Mouse (Mus musculus): ENCODE results near the gene Tssk4.

Tssk4 gene

DNA sequence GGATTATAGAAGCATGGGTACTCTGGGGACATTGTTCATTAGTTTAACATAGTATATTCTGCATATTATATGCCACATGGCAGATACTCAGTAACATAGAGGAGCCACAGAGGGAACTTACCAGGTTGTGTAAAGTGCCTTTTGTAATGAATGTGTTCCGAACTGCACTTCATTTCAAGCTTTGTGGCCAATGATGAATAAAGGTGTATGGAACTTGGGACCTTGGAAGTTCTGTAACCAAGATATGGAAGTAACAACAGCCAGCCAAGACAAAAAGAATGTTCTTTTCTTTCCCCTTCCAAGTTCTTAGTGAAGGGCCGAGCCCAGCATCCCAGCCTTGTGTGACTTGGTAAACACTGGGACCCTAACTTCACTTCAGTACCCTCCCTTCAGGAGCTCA, at the start of gene Tssk4:
Gene Tssk4, plus strand, starts transcription at position 301 of the 400 bp plus-strand sequence.
- no peak for DNase-seq (ENCODE audit: low spot score in 2 of 2)

DNA sequence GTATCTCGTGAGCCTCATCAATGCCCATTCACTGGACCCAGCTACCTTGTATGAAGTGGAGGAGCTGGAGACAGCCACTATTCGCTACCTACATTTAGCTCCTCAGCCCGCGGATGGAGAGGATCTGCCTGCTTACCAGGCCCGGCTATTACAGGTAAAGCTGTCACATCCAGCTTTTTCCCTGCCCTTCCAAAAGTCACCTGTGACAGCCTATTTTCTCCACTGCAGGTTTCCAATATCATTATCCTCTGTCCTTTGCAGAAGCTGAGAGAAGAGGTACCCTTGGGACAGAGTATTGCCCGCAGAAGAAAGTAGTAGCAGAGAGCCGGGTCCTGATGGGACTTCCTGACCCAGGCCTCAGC, 46.7 kb upstream of the Tssk4 start, which contains the start of gene Irf9:
Gene Irf9, plus strand, starts transcription at position 301 of the 362 bp plus-strand sequence.
- DNase-seq (ENCODE audit: low spot score in 2 of 2), result no peak

DNA sequence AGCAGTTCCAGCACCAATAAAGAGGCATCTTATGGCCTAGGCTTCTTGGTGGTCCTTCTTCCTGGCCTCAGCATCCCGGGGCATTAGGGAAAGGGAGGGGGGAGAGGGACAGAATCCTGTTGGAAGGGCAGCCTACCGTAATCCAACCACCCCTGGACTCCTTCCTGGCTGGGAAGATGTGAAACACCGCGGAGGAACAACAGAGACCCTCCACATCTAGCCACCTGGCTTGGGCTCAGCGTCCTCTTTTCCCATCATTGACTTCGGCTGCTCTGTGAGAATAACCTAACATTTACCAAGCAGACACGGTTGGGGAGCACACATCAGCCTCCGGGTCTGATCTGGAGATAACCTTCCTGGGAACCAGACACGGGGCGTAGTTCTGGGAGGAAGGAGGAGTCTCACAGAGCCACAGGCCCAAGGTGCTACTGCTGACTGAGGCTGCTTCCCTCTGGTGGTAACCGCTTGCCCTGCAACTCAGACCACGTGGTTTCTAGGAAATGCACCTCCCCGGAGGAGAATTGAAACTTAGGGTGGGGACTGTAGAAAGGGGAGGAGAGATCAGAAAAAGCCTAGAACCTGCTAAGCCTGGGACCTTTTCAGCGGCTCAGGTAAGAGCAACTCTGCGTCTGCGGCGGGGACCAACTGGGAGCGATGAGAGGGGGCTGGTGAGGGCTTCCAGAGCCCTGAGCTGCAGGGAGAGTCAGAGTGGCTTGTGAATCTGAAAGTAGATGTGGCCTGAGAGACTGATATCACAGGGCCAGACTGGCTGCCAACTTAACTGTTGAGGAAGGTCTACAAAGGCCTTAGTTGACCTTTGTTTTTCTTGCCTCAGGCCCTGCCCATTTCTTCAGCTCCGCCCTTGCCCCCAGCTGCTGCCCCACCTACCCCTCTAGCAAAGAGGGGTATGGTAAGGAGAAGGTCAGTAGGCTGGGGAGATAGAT, 46.1 kb upstream of the Tssk4 start:
- peak; percentile 85 to 91 for DNase-seq (ENCODE audit: low spot score in 2 of 2)

DNA sequence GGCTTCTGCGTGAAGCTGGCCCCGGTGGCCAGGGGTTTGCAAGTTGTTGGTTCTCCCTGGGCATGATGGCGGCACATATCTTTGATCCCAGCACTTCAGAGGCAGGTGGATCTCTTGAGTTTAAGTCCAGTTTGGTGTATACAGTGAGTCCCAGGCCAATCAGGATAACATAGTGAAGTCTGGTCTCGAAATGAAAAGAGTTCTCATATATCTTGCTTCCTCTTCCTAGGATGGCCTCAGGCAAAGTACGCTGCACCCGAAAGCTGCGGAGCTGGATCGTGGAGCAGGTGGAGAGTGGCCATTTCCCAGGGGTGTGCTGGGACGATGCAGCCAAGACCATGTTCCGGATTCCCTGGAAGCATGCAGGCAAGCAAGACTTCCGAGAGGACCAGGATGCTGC, 45.2 kb upstream of the Tssk4 start:
- DNase-seq (ENCODE audit: low spot score in 2 of 2), result no peak

DNA sequence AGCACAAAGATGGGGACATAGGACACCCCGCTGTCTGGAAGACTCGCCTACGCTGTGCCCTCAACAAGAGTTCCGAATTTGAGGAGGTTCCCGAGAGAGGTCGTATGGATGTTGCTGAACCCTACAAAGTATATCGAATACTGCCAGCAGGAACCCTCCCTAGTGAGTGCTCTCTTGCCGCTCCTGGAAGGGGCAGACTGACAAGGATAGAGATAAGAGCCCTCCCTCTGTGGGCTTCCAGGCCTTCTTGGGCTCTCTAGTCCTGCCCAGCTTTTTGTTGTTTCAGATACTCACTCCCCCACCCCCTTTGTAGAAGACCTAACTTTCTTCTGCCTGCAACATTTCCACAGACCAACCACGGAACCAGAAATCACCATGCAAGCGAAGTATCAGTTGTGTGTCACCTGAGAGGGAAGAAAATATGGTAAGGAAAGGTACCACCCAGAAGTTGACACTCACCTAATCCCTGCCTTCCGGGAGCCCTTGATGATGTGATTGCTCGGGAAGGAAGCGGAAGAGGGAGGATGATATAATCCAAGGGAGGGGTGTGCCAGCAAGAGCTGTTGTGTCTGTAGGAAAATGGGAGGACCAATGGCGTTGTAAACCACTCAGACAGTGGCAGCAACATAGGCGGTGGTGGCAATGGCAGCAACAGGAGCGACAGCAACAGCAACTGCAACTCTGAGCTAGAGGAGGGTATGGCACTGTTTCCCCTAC, 44.1 kb upstream of the Tssk4 start:
- no peak for DNase-seq (ENCODE audit: low spot score in 2 of 2)

DNA sequence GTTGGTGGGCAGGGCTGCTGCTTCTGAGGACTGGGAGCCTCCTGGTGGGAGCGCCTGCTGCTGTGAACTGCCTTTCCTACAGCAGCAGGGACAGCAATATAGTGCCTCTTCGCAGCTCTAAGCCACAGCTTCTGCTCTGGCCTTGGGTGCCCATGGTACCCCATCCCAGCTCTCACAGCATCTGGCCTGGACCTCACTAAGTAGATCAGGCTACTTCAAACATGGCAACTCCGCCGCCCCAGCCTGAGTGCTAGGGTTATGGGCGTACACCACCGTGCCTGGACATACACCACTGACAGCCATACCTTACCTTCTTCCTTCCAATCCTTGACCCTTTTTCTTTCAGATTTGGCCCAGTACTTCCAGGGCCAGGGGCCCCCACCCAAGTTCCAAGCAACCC, 41.6 kb upstream of the Tssk4 start:
- no peak for DNase-seq (ENCODE audit: low spot score in 2 of 2)

DNA sequence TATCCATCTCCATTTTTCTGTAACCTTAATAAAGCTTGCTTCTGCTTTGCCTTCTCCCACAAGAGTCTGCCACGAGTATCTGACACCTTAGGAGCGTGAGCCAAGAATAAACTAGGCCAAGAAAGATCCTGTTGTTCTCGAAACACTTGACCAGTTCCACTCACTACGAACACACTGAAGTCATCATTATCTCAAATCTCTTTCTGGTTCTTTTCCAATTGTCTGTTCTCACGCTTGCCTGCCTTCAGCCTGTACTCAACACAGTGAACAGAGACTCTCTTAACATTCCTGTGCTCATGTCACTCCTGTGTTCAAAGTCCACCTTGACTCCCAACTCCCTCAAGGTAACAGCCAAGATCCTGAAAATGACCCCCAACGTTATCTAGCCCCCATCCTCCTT, 36.6 kb upstream of the Tssk4 start:
- DNase-seq (ENCODE audit: low spot score in 2 of 2), result no peak

DNA sequence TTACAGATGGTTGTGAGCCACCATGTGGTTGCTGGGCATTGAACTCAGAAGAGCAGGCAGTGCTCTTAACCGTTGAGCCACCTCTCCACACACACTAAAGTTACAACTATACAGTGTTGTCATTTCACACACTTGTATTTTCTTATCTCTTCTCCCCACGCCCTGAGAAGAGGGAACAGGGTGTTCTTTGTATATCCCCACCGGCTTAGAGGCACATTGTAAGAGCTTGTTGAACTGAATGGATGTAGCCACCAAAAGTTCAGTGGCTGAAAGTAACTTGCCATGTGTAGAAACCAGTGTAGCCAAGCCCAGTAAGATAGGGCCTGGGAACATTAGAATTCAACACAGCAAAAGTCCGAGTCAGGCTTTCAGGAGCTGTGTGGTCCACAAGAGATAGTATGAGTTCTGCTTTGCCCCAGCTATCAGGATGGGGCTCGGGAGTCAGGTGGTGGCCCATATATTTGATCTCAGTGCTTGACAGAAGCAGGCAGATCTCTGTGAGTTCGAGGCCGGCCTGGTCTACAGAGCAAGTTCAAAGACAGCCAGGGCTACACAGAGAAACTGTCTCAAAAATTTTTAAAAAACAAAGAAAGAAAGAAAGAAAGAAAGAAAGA, 35.3 kb upstream of the Tssk4 start:
- no peak for DNase-seq (ENCODE audit: low spot score in 2 of 2)

DNA sequence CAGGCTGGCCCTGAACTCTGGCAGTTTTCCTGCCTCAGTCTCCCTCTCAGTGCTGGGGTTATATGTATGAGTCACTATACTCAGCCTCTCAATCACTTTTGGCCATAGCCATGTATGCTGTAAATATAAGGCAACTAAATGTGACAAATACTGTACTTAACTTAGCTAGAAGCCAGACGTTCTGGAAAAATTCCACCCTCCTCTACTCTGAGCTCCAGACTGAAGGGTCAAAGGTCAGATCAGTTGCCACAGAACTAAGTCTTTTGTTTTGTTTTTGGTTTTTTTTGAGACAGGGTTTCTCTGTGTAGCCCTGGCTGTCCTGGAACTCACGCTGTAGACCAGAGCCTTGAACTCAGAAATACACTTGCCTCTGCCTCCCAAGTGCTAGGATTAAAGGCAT, 34.1 kb upstream of the Tssk4 start:
- no peak for DNase-seq (ENCODE audit: low spot score in 2 of 2)

DNA sequence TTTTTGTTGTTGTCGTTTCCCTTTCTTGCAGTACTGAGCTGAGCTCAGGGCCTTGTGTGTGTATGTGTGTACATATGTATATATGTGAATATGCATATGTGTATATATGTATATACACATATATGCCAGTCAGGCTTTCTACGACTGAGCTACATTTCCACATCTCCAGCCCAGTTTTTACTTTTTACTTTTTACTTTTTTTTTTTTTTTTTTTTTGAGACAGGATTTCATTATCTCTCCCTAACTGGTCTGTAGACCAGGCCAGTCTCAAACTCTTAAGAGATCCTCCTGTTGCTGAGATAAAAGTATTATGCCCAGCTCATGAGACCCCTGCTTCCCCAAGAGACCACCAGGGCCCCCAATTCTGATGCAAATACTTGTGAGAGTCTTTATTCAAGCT, 33.1 kb upstream of the Tssk4 start:
- no peak for DNase-seq (ENCODE audit: low spot score in 2 of 2)

DNA sequence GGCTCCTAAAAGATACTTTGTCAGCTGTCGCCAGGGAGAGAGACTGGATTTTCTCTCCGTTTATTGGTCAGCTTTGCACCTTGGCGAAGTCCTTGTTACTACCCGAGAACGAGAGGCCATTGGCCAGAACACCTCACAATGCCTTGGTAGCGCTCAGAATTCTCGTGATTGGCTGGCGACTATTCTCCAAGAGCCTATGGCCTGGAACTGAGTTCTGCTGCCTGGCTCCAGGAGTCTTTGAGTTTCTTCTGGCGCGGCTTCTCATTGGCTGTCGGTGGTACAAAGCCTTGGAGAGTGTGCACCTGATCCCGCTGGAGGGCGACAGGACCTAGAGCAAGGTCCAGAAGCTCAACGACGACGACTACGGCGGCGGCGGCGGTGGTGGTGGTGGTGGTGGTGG, 32.2 kb upstream of the Tssk4 start, which contains the start of gene Rec8:
Gene Rec8, plus strand, starts transcription at position 216 of the 400 bp plus-strand sequence.
- DNase-seq (ENCODE audit: low spot score in 2 of 2), result no peak

DNA sequence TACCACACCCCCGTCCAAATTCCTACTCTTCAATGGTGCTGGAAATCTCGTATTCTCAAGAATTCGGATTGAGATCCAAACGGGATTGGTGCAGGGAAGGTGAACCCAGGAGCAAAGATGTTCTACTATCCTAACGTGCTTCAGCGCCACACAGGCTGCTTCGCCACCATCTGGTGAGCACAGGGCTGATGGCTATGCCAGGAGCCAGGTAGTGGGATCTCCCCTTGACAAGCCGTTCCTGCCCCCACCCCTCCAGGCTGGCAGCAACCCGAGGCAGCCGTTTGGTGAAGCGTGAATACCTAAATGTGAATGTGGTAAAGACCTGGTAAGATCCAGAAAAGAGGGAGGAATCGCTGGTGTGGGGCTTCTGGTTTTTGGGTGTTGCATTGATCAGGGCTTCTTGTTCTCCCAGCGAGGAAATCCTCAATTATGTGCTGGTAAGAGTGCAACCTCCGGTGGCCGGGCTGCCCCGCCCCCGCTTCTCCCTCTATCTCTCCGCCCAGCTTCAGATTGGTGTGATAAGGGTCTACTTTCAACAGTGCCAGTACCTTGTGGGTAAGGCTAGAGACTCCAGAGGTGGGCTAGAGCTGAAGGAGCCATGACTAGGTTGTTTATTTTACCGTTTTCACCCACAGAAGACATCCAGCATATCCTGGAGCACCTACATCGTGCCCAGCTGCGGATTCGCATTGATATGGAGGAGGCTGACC, 31.3 kb upstream of the Tssk4 start:
- no peak for DNase-seq (ENCODE audit: low spot score in 2 of 2)

DNA sequence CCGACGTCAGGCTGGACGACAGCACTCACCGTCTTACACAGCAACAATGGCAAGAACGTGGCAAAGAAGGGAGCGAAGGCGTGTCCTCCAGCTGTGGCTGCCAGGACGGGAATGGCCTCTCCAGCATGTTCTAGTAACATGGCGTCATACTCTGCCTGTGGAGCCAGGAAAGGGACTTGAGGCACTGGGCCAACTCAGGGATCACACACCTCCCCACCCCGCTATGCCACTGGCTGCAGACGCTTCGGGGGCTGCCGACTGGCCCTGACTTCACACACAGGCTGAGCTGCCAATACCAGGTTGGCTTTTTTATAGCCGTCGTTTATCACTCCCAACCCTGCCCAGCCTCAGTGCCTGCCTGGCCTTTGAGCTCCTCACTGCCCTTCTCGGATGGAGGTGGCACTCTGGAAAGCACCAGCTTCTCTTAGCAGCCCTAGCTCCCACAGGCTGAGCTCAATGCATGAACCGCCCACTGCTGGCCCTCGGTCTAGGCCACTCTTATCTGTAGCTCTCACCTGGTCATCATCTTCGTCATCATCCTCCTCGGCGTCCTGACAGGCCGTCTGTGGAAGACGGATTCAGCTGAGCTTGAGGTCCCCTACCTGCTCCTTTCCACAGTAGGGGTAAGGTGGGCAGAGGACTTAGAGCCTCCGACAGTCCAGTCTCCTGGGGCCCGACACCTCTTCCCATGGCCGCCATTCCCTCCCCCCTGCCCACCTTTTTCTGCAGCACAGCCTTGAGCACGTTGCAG, 21.7 kb upstream of the Tssk4 start:
- DNase-seq (ENCODE audit: low spot score in 2 of 2), result no peak

DNA sequence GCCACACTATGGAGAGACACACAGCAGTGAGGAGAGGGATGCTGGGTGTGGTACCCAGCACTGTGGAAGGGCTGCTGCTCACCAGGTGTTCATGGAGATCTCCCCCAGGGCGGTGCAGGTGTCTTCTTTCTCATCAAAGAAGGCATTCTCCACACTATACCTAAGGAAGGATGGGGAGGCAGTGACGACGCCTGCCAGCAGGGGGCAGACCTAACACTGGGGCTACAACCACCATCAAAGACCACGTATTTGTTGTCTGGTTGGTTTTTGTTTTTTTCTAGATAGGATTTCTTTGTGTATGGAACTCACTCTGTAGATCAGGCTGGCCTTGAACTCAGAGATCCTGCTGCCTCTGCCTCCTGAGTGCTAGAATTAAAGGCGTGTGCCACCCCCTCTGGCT, 20.7 kb upstream of the Tssk4 start:
- DNase-seq (ENCODE audit: low spot score in 2 of 2), result peak in 1 of 2 experiments; percentile 71

DNA sequence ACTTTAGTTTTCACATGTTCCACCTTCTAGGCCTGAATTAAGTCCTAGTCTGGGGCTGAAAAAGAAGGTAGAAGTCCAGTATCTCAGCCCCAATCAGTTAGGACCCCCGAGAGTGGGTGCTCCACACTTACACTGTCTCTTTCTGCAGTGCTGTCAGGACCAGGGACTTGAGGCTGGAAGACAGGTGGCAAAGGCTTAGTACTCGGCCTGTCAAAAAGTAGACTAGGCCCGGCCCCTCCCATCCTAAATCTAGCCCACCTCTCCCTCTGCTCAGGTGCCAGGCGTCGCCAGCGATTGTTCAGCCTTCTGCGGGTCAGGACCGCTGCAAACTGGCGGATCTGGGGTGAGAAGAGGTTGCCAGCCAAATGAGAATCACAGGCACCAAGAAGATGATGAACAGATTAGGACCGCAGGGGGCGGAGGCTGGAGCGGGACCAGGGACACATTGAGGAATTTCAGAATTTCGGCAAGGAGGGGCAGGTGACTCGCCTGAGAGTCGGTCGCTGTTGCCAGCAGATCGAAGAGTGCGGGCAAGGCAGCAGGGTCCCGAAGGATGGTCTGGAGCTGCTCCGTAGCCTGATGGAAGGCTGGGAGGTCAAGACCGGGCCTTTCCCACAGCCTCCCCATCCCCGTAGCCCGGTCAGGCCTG, 15.0 kb upstream of the Tssk4 start:
- DNase-seq (ENCODE audit: low spot score in 2 of 2), result no peak

DNA sequence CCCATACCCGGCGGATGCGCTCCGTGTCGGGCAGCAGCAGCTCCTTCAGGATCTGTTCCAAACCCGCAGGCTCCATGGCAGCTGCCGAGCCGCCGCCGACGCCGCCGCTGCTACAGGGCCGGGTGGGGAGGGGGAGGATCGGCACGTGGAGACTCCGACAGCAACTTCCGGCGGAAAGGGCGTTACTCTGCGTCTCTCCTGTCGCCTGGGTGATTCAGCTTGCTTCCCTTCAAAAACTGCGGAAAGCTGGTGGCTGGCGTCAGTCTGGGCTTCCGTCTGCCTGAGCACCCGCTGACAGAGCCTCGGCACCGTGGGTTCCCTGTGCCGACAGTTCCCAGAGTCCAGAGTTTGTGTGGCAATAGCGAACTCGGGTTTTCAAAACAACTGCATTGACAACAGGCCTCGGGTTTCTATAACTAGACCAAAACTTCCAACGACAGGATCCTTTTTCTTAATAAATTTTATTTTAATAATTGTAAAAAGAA, 14.4 kb upstream of the Tssk4 start, which contains the start of gene Ipo4:
Gene Ipo4, minus strand, starts transcription at position 435 of the 485 bp plus-strand sequence.
- DNase-seq (ENCODE audit: low spot score in 2 of 2), result peak; percentile 77 to 82

DNA sequence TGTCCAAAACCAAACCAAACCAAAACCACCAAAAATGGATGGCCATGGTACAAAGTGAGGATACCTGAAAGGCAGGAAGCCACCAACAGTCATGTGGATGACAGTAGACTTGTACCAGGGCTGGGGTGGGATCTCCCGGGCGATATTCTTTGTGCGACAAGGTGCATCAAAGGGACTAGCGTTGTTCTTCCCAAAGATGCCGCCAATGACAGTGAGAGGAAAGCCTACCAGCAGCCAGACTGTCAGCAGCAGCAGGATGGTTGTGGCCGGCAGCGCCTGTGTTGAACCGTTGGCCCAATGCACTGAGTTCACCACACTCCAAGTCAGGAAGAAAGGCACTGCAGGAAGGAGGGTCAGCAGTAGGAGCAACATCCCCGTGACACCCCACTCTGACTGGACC, 12.2 kb upstream of the Tssk4 start, which contains the start of gene Gm49378:
Gene Gm49378, minus strand, starts transcription at position 101 of the 400 bp plus-strand sequence.
- no peak for DNase-seq (ENCODE audit: low spot score in 2 of 2)

DNA sequence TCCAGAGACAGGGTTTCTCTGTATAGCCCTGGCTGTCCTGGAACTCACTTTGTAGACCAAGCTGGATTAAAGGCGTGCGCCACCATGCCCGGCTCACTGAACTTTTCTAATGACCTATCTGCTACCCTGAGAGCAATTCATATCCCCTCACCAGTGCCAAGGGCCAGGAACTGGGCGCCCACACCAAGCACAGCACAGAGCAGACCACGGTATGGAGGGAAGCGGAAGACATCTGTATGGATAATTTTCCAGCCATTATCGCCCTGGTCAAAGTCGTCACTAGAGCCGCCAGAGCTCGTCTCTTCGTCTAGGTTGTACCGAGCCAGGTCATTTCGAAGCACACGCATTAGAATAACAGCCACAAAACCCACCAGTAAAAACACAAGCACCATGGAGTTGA, 9.2 kb upstream of the Tssk4 start:
- DNase-seq (ENCODE audit: low spot score in 2 of 2), result no peak

DNA sequence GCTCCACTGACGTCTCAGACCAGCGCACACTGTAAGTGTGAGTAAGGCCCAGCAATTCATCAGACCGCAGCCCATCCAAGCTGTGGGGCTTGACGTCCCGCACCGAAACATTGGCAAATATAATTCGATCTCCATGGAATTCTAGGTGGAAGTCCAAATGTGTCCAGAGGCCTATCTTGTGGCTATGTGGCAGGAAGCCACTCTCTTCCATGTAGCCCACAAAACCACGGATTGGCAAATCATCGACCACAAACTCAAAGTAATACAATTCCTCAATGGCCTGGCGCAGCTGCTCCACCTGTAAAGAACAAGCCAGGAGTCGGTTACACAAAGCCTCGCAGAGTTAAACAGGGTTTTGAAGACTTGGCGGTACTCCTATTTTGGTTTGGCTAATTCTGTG, 8.7 kb upstream of the Tssk4 start:
- no peak for DNase-seq (ENCODE audit: low spot score in 2 of 2)

DNA sequence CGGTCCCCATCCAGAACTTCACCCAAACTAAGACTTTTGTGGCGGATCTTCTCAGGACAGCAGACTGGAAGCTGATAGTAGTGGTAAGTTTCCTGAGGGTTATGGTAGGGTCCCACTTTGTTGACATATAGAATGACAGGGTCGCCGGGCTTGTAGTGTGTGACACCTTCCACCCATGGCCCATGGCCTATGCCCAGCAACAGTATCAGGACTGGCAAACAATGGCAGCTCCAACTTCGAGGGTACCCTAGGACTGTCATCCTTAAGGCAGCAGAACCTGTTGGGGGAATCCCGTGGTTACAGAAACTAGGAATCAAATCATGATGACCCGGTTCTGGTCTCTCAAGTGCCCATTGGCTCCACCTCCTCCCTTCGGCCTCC, 7.3 kb upstream of the Tssk4 start:
- DNase-seq (ENCODE audit: low spot score in 2 of 2), result no peak

All from urinary bladder, postnatal 4 days (tissue).